Mouse (Mus musculus): Measurements from ENCODE around the gene Pigh.

The Pigh gene

GRCm38 (mm10) chr12:79064451-79064850, 25.0 kb downstream of the Pigh start:
- no peak for DNase-seq

GRCm38 (mm10) chr12:79060766-79061652, 28.4 kb downstream of the Pigh start:
- DNase-seq: no peak

DNA sequence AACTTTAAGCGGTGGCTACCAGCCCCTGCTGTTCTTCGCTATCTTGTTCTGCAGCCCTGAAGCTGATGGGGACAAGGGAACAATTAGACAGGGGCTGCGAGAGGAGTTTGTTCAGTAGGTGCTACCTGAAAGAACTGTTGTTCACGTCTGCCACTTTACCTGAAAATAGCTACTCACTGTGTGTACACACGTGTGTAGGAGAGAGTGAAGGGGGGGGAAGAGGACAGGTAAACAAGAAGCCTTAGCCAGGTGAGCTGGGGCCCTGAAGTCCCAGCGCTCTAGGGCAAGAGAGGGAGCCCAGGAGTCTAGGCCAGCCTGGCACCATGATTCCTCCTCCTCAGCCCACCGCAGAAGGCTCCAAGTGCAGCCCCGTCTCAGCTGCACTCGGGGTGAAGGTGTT, 29.3 kb downstream of the Pigh start:
- no peak for DNase-seq

DNA sequence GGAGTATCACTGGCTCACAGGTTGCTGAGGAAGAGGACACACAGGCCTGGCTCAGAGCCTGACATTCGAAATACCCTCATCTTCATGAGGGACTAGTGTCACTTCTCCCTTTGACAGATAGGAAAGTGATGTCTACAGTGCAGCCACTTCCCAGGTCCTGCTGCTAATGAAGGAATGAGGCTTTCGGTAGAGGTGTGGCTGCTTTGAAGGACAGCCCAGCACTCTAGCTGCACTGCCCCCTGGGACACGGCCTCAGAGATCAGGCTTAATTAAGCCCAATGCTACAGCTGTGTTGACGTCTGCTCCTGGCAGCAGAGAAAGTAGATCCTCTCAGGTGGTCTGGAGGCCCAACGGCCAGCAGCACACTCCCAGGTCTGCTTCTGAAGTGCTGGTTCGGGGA, 29.9 kb downstream of the Pigh start:
- no peak for DNase-seq

DNA sequence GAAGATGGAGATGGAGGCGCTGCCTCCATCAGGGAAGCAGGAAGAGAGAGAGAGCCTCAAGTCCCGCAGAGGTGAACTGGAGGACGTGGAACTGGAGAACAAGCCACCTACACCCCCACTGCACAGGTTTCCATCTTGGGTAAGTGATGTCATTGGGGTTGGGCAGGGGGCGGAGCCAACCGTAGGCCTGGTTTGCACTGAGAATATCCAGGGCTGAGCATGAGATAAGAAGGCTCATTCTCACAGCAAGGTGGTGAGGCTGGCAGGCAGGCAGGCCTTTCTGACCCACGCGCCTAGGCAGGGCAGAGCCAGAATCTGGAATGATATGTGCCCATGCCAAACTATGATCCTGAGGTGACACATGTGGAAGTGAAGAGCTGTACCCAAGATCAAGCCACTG, 34.2 kb downstream of the Pigh start:
- DNase-seq: no peak

DNA sequence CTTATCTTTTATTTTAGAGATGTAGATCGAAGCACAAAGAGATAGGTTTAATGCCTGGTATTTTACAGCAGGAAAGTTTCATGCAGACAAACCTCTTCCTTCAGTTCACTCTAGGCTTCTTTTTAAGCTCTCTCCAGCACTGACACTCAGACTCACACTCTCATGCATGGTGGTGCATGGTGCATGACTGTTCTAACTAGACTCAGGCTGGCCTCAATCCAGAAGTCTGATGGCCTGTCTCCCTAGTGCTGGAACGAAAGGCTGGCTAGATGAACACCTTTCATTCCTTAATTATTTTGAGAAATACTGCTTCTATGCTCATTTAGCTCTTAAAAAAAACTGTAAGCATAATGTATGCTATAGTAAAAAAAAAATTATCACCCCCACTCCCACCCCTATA, 37.4 kb downstream of the Pigh start:
- no peak for DNase-seq

GRCm38 (mm10) chr12:79050545-79051212, 38.8 kb downstream of the Pigh start:
- no peak for DNase-seq

DNA sequence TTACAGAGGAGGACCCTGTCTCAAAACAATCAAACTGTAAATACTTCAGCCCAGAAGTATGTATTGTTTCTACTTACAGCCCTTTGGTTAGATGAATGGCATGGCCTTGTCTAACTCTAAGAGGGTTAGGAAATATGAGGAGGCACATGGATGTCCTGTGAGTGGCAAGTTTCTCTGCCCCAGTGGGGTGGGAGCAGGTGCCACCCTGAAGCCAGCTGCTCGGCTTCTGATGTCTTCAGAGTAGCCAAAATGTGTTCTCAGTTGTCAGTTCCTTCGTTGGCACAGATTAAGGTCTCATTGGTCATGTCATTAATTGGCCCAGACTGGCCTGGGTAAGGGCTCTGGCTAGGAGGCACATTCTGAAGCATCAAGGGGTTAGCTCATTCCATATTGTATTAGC, 39.6 kb downstream of the Pigh start:
- no peak for DNase-seq

DNA sequence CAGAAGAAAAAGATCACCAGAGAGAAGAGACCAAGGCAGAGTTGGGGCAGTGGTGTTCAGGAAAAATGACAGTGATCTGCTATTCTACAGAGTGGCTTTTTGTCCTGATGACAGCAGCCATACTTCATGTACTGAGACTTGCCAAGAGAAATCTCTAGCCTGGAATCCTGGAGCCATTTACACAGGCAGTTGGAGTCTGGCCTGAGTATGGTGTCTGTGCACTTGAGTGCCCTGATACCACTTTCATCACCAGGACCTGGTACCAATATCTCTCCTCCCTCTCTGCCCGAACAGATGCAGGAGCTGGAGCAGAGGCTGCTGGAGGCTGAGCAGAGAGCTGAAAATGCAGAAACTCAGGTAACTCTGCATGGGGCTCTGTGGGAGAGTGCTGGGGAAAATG, 40.6 kb downstream of the Pigh start:
- DNase-seq: no peak

GRCm38 (mm10) chr12:79047203-79047602, 42.2 kb downstream of the Pigh start:
- no peak for DNase-seq

DNA sequence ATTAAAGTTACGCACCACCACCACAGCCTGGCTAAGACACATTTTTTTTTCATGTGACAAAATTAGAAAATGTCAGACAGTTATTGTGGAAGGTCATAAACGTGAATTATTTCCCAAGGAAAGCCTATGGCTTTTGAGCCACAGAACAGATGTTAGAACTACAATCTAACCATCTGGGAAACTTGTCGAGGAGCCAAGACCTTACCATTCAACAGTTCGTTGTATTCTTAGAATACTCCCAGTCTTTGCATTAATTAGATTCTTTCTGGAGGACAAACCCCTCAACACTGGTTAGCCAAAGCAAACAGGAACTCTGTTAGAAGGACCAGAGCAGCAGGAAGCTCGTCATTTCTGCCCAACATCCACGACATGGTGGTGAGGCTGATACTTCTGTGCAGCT, 43.3 kb downstream of the Pigh start:
- DNase-seq: no peak

DNA sequence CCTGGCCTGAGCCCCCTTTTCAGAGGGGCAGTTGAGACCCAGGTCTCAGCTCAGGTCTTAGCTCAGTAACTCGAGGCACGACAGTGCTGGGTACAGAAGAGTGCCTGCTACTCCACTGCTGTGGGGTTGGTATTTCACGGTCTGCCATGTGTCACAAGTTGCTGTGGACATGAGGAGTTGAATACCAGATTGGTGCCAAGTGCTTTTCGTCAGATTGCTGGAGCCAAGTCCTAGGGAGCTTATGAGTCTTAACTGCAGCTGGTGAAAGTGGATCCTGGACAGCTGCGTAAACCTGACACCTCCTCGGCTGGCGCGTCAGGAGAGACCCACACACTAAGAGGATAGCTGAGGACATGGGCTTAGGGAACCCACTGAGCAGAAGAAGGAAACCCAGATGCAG, 44.8 kb downstream of the Pigh start:
- DNase-seq: no peak

DNA sequence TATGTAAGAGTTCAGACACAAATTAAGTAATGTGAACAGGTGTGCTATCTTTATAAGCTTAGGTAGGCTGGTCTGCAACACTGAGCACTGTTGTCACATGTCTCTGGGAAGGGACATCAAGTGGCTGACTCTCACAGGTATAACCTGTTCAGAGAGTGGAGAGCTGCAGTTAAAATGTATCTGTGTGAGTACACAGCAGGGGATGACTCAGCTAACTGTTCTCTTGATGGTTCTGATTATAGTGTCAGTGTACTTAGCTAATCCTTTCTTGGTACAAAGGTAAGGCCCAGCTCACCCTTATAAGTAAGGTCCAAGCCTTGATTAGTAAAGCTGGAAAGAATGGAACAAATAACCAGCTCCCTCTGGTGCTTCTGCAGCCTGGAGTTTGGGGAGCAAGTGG, 48.0 kb downstream of the Pigh start:
- no peak for DNase-seq

GRCm38 (mm10) chr12:79040201-79040827, 49.1 kb downstream of the Pigh start:
- no peak for DNase-seq

- DNase-seq: no peak
Observed at GRCm38 (mm10) chr12:79039708-79040107, 49.7 kb downstream of the Pigh start.

- no peak for DNase-seq
Observed at GRCm38 (mm10) chr12:79035349-79035748, 54.1 kb downstream of the Pigh start.

DNA sequence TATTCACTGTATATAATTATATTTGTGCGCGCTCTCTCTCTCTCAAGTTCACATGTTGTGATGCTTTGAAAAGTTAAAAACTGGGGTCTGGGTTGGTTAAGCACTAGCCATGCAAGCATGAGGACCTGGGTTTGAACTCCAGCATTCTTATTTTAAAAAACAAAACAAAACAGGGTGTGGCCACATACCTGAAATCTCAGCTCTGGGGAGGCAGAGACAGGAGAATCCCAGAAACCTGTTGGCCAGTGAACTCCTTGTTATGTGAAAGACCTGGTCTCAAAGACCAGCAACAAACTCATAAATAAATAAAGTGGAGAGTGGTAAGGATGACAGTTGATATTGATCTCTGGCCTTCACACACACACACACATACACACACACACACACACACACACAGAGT, 55.1 kb downstream of the Pigh start:
- no peak for DNase-seq

All from cerebellum, adult 11-12 months (tissue).